Mouse (Mus musculus): ENCODE data around the gene Rnpep.

GRCm38 (mm10) chr1:135213772-135214640, 69.9 kb downstream of the Rnpep start:
- TF ChIP-seq CTCF (IDR thresholded peaks at IDR 0.05; ENCODE audit: control insufficient read depth, insufficient read depth, insufficient replicate concordance, low read depth, low read length) (no peak), POLR2A (IDR thresholded peaks at IDR 0.05; ENCODE audit: control insufficient read depth, low read depth, low read length) (no peak)

Measured in testis, adult 2 months (tissue).